Mouse (Mus musculus): ENCODE measurements around the gene Tspan3.
A peak's percentile ranks its signal among the peaks of the same experiment; 100 is the strongest.

The Tspan3 gene

GRCm38 (mm10) chr9:56118091-56118490 lies 47.2 kb downstream of the Tspan3 start:
- no peak for DNase-seq (ENCODE audit: low read depth, low spot score)

GRCm38 (mm10) chr9:56108174-56108573 lies 57.1 kb downstream of the Tspan3 start:
- DNase-seq (ENCODE audit: low read depth, low spot score), result no peak

- DNase-seq (ENCODE audit: low read depth, low spot score), result no peak
These were observed 57.8 kb downstream of the Tspan3 start for GRCm38 (mm10) chr9:56107527-56107926.

GRCm38 (mm10) chr9:56106274-56107072 lies 58.8 kb downstream of the Tspan3 start:
- no peak for DNase-seq (ENCODE audit: low read depth, low spot score)

GRCm38 (mm10) chr9:56104921-56105320 lies 60.4 kb downstream of the Tspan3 start:
- DNase-seq (ENCODE audit: low read depth, low spot score), result no peak

- DNase-seq (ENCODE audit: low read depth, low spot score), result no peak
These were observed 64.3 kb downstream of the Tspan3 start for GRCm38 (mm10) chr9:56101022-56101421.

- DNase-seq (ENCODE audit: low read depth, low spot score), result no peak
These were observed 65.2 kb downstream of the Tspan3 start for GRCm38 (mm10) chr9:56100041-56100522.

GRCm38 (mm10) chr9:56097584-56098298 lies 67.5 kb downstream of the Tspan3 start:
- DNase-seq (ENCODE audit: low read depth, low spot score), result no peak

- no peak for DNase-seq (ENCODE audit: low read depth, low spot score)
These were observed 73.2 kb downstream of the Tspan3 start for GRCm38 (mm10) chr9:56092102-56092501.

GRCm38 (mm10) chr9:56090546-56091225 lies 74.6 kb downstream of the Tspan3 start:
- no peak for DNase-seq (ENCODE audit: low read depth, low spot score)

GRCm38 (mm10) chr9:56089778-56090520 lies 75.3 kb downstream of the Tspan3 start, which contains the start of gene Pstpip1:
Pstpip1 (plus strand) TSS chr9:56089962.
- peak; percentile 76 for DNase-seq (ENCODE audit: low read depth, low spot score)

- no peak for DNase-seq (ENCODE audit: low read depth, low spot score)
These were observed 78.8 kb downstream of the Tspan3 start for GRCm38 (mm10) chr9:56086524-56086923.

Data from brain, adult 2 months (tissue).